Mouse (Mus musculus) olfactory bulb, adult 2 months (tissue): ENCODE results near the gene Aox1. TPM values are rescaled to one million over a fixed set of nuclear protein-coding genes. Genes with fewer than 3 reads are reported as not detected.
A peak's percentile ranks its signal among the peaks of the same experiment; 100 is the strongest.

Experiments
- H3K27ac ChIP-seq: fragments of 200-500 bp; 2 replicates; pipeline ENCODE4 v1.5.1; 2012; ENCODE audit warnings: low read depth, low read length; ENCODE audit not compliant: insufficient read depth
- H3K4me1 ChIP-seq: fragments of 200-500 bp; 2 replicates; pipeline ENCODE4 v1.6.1; 2012; ENCODE audit warnings: low read length; ENCODE audit not compliant: control insufficient read depth, insufficient read depth
- H3K4me3 ChIP-seq: fragments of 200-500 bp; 2 replicates; pipeline ENCODE4 v1.5.1; 2012; ENCODE audit warnings: mild to moderate bottlenecking, low read depth, low read length, moderate library complexity; ENCODE audit not compliant: insufficient read depth
- CTCF ChIP-seq: fragments of 200-500 bp; IDR thresholded peaks from 2 replicates; pipeline ENCODE4 v1.5.1; 2012; ENCODE audit warnings: low read depth, mild to moderate bottlenecking, low read length, moderate library complexity; ENCODE audit not compliant: insufficient read depth
- POLR2A ChIP-seq: fragments of 200-500 bp; IDR thresholded peaks from 2 replicates; pipeline ENCODE4 v1.6.1; 2012; ENCODE audit warnings: mild to moderate bottlenecking, low read depth, low read length, moderate library complexity; ENCODE audit not compliant: insufficient read depth
- WGBS: fragments of 180-500 bp; shearing (Covaris S2); methylation state at CpG from one replicate; pipeline ENCODE4 v1.1.7; 2018; 5-methylcytosine and 5-hydroxymethylcytosine counted together
- polyA plus RNA-seq: library from polyadenylated mRNA; stranded (reverse); fragments of >200 nt; gene quantifications from 2 replicates; pipeline ENCODE4 v1.2.4, GENCODE M21; 2012; ENCODE audit warnings: low replicate concordance; ENCODE audit not compliant: missing spikeins, insufficient read depth, insufficient read length

Aox1 gene
- polyA plus RNA-seq, 1 experiment, result not detected

DNA sequence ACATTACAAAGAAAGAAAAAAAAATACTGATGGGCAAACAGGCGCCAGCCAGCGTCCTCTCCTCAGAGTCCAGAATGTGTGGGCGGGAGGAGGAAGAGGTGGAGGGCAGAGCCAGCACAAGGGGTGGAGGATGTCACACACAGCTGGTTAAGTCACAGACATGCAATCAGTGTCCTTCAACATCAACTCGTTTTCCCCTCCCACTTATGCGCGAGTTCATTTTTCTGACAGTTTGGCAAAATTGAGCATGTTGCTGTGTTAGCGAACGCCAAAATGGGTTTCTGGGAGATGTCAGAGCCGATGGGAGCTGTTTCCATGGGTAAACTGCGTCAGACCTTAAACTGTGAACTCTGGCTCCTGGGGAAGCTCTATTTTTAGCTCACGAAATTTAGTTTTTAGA lies 27.2 kb downstream of the Aox1 start:
- 29% methylated on average over 11 of the region's 11 CpGs for WGBS
- H3K4me1 ChIP-seq, result peaks cover 7% of the 10 kb centered on the region
- H3K4me3 ChIP-seq, result peak overlapping the region; percentile 21; the same call in 1 of the 2 replicates
- TF ChIP-seq POLR2A (no peak), CTCF (no peak)
- no peak overlapping the region for H3K27ac ChIP-seq

DNA sequence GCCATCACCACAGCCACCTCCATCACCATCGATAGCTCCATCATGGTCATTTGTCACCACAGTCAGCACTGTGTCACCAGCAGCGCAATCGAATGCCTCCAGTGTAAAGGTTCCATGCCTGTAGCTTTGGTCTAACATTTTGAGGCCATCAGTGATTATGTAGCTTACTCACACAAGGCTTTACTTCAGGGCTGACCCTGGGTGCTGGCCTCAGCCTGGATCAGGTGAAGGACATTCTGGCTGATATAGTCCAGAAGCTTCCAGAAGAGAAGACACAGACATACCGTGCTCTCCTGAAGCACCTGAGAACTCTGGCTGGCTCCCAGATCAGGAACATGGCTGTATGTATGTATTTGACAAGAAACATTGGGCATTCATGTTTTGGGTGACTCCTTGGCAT lies 29.1 kb downstream of the Aox1 start:
- Histone ChIP-seq H3K27ac (no peak overlapping the region), H3K4me3 (no peak overlapping the region), H3K4me1 (peaks cover 7% of the 10 kb centered on the region)
- no peak for TF ChIP-seq POLR2A
- TF ChIP-seq CTCF, result no peak
- 97% methylated on average over 4 of the region's 4 CpGs for WGBS

- TF ChIP-seq CTCF (no peak), POLR2A (no peak)
- peaks cover 3% of the 10 kb centered on the region; the same call in 1 of the 2 replicates for H3K4me1 ChIP-seq
- WGBS, result 94% methylated on average over 7 of the region's 7 CpGs
- H3K27ac ChIP-seq, result no peak overlapping the region
- H3K4me3 ChIP-seq, result no peak overlapping the region
Observed at GRCm38 (mm10) chr1:58062131-58062530, 32.4 kb downstream of the Aox1 start.

DNA sequence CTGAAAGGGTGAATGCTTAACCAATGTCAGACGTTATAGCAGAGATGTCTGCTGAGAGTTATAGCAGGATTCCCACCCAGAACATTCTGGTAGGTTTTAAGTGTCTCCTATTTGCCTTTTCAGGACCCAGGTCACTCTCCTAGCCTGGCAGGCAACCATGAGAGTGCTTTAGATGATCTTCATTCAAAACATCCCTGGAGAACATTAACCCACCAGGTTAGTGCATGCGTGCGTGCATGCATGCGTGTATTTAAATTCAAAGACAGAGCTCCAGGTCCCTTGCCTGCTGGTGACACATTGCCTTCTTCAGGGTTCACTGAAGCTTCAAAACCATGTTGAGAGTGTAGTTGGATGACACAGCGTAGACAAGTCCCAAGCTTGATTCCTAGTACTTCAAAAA lies 35.4 kb downstream of the Aox1 start:
- WGBS, result 91% methylated on average over 5 of the region's 5 CpGs
- Histone ChIP-seq H3K27ac (no peak overlapping the region), H3K4me1 (no peaks in the 10 kb centered on the region), H3K4me3 (no peak overlapping the region)
- no peak for TF ChIP-seq CTCF
- TF ChIP-seq POLR2A, result no peak

DNA sequence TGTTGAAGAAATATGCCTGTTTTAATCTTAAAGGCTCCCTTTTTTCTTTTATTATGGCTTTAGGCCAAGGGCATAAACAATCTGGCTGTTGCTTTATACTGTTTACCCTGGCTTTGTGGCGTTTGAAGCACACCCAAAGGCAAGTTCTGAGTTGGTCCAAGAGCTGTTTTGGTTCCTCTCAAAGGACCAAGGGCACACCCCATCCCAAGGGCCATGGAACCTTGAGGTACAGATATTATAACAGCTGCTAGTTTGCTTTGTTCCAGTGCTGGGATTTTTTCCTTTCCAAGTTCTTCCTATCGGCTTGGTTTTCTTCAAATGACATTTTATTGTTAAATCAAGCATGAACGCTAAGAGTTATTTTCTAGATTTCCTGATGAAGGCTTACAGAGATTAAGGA lies 35.9 kb downstream of the Aox1 start:
- H3K4me3 ChIP-seq, result no peak overlapping the region
- no peak overlapping the region for H3K27ac ChIP-seq
- 47% methylated on average over 3 of the region's 3 CpGs for WGBS
- no peak for TF ChIP-seq POLR2A
- TF ChIP-seq CTCF, result no peak
- no peaks in the 10 kb centered on the region for H3K4me1 ChIP-seq

- 79% methylated on average over 6 of the region's 6 CpGs for WGBS
- Histone ChIP-seq H3K27ac (no peak overlapping the region), H3K4me3 (no peak overlapping the region), H3K4me1 (no peaks in the 10 kb centered on the region)
- TF ChIP-seq POLR2A (no peak), CTCF (no peak)
Observed at GRCm38 (mm10) chr1:58069181-58069580, 39.5 kb downstream of the Aox1 start.

DNA sequence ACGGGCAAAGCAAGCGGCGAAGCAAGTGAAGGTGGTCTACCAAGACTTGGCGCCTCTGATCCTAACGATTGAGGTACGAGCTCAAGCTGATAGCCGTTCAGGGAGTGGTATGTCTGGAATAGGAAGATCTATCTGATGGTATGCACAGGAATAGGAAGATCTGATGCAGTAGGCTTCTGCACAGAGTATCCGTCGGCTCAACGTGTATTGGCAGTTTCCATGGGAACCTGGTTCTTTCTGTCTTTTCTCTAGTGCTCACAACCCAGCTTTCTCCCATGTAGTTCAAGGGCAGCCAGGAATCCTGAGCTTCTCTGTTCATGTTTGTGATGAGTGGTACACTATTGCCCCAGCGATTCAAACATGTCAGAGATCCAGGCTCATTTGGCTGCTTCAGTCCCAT lies 40.4 kb downstream of the Aox1 start:
- TF ChIP-seq CTCF (no peak), POLR2A (no peak)
- WGBS, result 84% methylated on average over 11 of the region's 11 CpGs
- H3K4me1 ChIP-seq, result no peaks in the 10 kb centered on the region
- H3K4me3 ChIP-seq, result no peak overlapping the region
- no peak overlapping the region for H3K27ac ChIP-seq

DNA sequence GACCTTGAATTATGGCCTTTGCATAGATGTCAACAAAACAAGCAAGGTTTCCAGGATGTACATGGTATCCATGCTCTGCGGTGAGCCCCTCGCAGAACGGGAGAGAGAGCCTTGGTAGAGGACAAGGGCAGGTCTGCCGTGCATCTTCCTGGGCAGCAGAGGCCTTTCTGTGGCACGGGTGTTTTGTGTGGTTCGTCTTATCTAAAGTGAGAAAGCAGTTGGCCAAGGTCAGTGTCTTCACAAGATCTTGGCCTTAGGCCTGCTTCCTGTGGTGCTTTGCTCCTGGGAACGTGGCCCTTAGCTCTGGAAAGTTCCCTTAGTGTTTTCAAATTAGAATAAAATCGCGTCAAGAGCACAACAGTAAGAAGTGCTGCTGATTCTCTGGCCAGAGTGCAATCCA lies 41.3 kb downstream of the Aox1 start:
- Histone ChIP-seq H3K27ac (no peak overlapping the region), H3K4me1 (no peaks in the 10 kb centered on the region), H3K4me3 (no peak overlapping the region)
- no peak for TF ChIP-seq POLR2A
- TF ChIP-seq CTCF, result no peak
- WGBS, result 72% methylated on average over 9 of the region's 9 CpGs

DNA sequence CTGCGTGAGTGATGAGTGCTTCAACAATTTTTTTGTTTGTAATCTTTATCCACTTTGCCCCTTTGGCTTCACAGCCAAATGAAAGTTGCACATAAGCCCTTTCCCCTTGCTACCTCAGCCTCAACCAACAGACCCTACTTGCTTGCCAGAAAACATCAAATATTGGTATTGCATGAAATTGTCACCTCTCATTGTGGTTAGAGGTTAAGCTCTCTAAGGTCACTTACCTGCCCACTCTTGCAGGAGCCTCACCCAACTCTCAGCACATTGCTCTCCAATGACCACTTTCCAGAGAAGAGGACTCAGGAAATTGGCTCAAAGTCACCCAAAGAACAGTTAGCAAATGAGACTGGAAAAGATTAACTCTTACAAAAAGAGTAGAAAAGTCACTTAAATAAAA lies 41.8 kb downstream of the Aox1 start:
- Histone ChIP-seq H3K4me3 (no peak overlapping the region), H3K27ac (no peak overlapping the region), H3K4me1 (no peaks in the 10 kb centered on the region)
- TF ChIP-seq POLR2A (no peak), CTCF (no peak)
- 88% methylated on average over 1 of the region's 1 CpGs for WGBS

DNA sequence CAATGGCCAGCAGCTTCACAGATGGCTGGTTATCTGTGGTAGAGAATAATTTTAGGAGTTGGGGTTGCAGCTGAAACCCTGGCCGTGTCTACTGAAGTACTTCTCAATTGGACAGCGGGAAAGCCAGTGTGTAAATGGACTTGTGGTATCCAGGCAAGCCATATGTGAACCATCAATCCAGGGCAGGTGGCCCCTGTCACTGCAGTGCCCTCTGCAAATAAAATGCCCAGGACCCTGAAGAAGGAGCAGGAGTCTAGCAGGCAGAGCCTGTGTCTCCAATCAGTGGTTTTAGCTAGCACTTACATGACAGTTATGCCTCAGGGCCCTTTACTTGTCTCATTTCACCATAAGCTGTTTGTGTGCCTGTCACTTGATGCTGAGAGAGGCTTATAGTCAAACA lies 42.7 kb downstream of the Aox1 start:
- Histone ChIP-seq H3K4me3 (no peak overlapping the region), H3K4me1 (no peaks in the 10 kb centered on the region), H3K27ac (no peak overlapping the region)
- no peak for TF ChIP-seq CTCF
- no peak for TF ChIP-seq POLR2A
- WGBS, result 86% methylated on average over 2 of the region's 2 CpGs
